Mouse (Mus musculus): Measurements from ENCODE around the gene Dclre1b.

DNA sequence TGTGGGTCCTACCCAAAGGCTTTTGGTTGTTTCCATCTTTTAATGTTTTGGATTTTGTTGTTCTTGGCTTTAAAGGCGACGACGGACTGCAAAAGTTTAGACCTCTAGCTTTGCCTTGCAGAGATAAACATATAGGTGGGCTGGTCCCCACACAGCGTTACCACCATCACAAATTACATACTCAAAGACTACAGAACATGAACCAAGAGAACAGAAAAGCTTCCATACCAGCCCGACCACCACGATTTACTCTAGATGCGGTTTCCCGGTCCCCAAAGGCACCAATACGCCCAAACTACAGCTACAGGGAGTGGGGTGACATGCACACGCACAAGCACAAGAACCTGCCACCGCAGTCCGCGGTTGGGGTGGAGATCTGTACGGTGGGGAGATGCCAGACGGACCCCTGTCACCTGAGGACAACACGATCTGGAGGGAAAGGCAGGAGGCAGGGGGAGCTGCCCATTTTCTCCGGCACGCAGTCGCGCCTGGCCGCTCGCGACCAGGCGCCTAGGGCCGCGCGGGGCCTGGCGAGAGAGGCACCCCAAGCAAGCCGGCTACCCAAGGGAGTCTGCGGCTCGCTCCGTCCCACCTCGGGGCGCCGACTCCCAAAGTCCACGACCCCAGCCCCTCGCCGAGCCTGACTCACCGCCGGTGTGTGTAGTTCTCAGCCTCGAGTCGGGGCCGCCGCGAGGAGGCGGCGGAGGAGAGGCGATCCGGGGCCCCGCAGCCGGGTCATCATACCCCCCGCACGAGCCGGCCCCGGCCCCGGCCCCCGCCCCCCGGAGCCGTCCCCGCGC is 18.7 kb downstream of the Dclre1b start:
- no peak for TF ChIP-seq CTCF (IDR thresholded peaks at IDR 0.05; ENCODE audit: control insufficient read depth, insufficient read depth, low read length)
- no peak; the same call in 1 of the 2 replicates for TF ChIP-seq POLR2A (IDR thresholded peaks at IDR 0.05; ENCODE audit: borderline replicate concordance, control insufficient read depth, low read depth, low read length)

All from bone marrow, adult 2 months (tissue).